ENCODE assay signal across 8 mouse cellular contexts in genomic region chr7:143007599-143008369, GRCm38 (mm10). TPM values are rescaled to one million over a fixed set of nuclear protein-coding genes. Genes with fewer than 3 reads are reported as not detected.
DNase-seq lines count a peak whose midpoint lies in the region; ATAC-seq and TF ChIP-seq lines count a peak whose summit lies in the region.

No protein-coding gene starts in this region.

- peak overlapping the region; percentile 26; the same call in 1 of the 2 replicates for H3K27ac ChIP-seq in cortical plate, adult 2 months (ENCODE audit: insufficient read depth, low read length)

- ATAC-seq in activated CD4-positive, CD25-positive, alpha-beta regulatory T cell, adult 4 months: peak; percentile 30
- ATAC-seq in megakaryocyte progenitor cell, adult 5-6 weeks (replicated peaks; ENCODE audit: poor library complexity): peak; percentile 43

- H3K4me1 ChIP-seq in cortical plate, adult 2 months (ENCODE audit: control insufficient read depth, insufficient read depth, low read length): no peaks in the 10 kb centered on the region

- peak; percentile 98 for DNase-seq in gastrocnemius, postnatal 10 days
- peak; percentile 96 for DNase-seq in induced T-regulatory cell, adult 2 months (ENCODE audit: low read depth)
- DNase-seq in left cerebral cortex, adult 9 months (ENCODE audit: low spot score in 2 of 2): peak; percentile 76 to 96
- peak; percentile 97 for DNase-seq in right cerebral cortex, postnatal 14 days
- DNase-seq in urinary bladder, postnatal 36 days (ENCODE audit: low spot score in 2 of 2): peak; percentile 88 to 90

- TF ChIP-seq POLR2A in cortical plate, adult 2 months (IDR thresholded peaks at IDR 0.05; ENCODE audit: extremely low read depth, insufficient read depth, low read length): no peak

- peak; percentile 72 for TF ChIP-seq CTCF in cortical plate, adult 2 months (IDR thresholded peaks at IDR 0.05; ENCODE audit: extremely low read depth, insufficient read depth, low read length)

- no peak overlapping the region for H3K4me3 ChIP-seq in cortical plate, adult 2 months (ENCODE audit: insufficient read depth, low read length)

RNA-seq across cellular contexts. Expression of gene Tspan32, which starts 2.9 kb away (rescaled TPM):
- polyA plus RNA-seq in activated CD4-positive, CD25-positive, alpha-beta regulatory T cell, adult 4 months (2017; shearing (Covaris generic)): 100 to 1,000 TPM; 419 to 490 TPM
- 0.26 and 0.44 TPM in 2 replicates for polyA plus RNA-seq in cortical plate, adult 2 months (2012; rRNA removed)
- total RNA-seq in gastrocnemius, postnatal 10 days (2021): under 1 TPM; 0.16 to 0.90 TPM
- total RNA-seq in megakaryocyte progenitor cell, adult 5-6 weeks (2015): 127 and 144 TPM in 2 replicates
- total RNA-seq in megakaryocyte progenitor cell, adult 5-6 weeks (2017): 98.1 and 105 TPM in 2 replicates

RNA-seq across cellular contexts. Expression of gene Ascl2, which starts 38.7 kb away (rescaled TPM):
- polyA plus RNA-seq in activated CD4-positive, CD25-positive, alpha-beta regulatory T cell, adult 4 months (2017; shearing (Covaris generic)): under 1 TPM in 1 of 2 experiments, not detected in 1; 0.29 TPM
- polyA plus RNA-seq in cortical plate, adult 2 months (2012; rRNA removed): 0.51 and 0.81 TPM in 2 replicates
- total RNA-seq in gastrocnemius, postnatal 10 days (2021): not detected
- total RNA-seq in megakaryocyte progenitor cell, adult 5-6 weeks (2015): 0.67 and 1.0 TPM in 2 replicates
- total RNA-seq in megakaryocyte progenitor cell, adult 5-6 weeks (2017): 0.68 TPM in 1 of 2 replicates, not detected in the other

RNA-seq across cellular contexts. Expression of gene Cd81, which starts 44.8 kb away (rescaled TPM):
- 100 to 1,000 TPM; 155 to 235 TPM for polyA plus RNA-seq in activated CD4-positive, CD25-positive, alpha-beta regulatory T cell, adult 4 months (2017; shearing (Covaris generic))
- polyA plus RNA-seq in cortical plate, adult 2 months (2012; rRNA removed): 638 and 653 TPM in 2 replicates
- 100 to 1,000 TPM; 236 to 268 TPM for total RNA-seq in gastrocnemius, postnatal 10 days (2021)
- total RNA-seq in megakaryocyte progenitor cell, adult 5-6 weeks (2015): 118 and 140 TPM in 2 replicates
- total RNA-seq in megakaryocyte progenitor cell, adult 5-6 weeks (2017): 121 and 181 TPM in 2 replicates

Comparison
In these comparisons a context has a peak if more than half of its experiments do, and no peak if none do; other contexts are left out.
1. RNA of gene Tspan32, which starts 2.9 kb away (total RNA-seq): 98.1 to 144 TPM in megakaryocyte progenitor cell, adult 5-6 weeks; 0.16 to 0.90 TPM in gastrocnemius, postnatal 10 days; every median in the first group is over 10 times any median in the second.
2. Peak in every context shown above with its lines, with median percentiles within 50 percentile points of each other: DNase-seq.